Mouse (Mus musculus) monocyte, adult 5-6 weeks (primary cell): ENCODE data around the gene 3100002H09Rik. TPM values are rescaled to one million over a fixed set of nuclear protein-coding genes. Genes with fewer than 3 reads are reported as not detected.

ENCODE experiments used
- ATAC-seq: fragments of 153-309, 156-312 bp; replicated peaks from 2 replicates; pipeline ENCODE4 v1.8.0; 2017; ENCODE audit warnings: mild to moderate bottlenecking; ENCODE audit not compliant: low TSS enrichment, insufficient number of reproducible peaks, severe bottlenecking, poor library complexity, low FRiP score
- total RNA-seq: library from RNA; stranded (forward); fragments of 200-1000, 200-491, 200-594 nt; gene quantifications from 3 replicates; pipeline ENCODE4 v1.2.3, GENCODE M21; 2017

The 3100002H09Rik gene
- total RNA-seq, 1 experiment from 2014 or later, result not detected

DNA sequence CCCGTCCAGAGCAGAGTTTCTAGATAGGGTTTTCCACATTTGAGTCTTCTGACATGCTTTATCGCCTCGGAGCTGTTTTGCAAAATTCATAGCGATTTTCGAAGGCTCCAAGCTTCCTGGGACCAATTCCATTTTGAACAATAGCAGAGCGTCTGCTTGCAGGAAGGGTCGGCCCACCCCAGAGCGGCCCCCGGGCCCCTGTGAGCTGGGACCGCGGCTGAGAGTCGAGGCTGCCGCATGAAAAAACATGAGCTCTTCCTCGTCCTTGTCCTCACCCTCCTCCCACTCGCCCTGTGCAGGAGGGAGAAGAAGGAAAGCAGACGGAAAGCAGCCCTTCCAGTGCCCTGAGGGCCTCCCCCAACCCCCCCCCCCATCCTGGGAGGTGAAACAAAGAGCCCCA lies 8.0 kb upstream of the 3100002H09Rik start:
- ATAC-seq, result no peak

DNA sequence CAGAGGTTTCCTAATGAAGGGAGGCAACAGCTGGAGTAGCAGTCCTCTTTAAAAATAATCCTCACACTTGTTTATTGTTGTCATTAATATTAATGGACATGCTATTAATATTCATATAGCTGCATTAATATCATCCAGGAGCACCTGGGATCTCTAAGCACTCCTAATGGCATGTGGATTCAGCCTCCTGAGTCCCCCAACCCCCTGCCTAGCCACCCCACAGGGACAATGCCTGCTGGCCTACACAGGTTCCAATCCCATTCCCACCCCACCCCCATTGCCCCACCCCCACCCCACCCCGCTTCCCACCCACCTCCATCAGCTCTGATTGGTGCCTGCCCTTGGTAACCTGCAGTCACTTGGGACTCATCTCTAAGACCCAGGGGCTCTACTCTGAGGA lies 6.0 kb upstream of the 3100002H09Rik start:
- ATAC-seq, result no peak

DNA sequence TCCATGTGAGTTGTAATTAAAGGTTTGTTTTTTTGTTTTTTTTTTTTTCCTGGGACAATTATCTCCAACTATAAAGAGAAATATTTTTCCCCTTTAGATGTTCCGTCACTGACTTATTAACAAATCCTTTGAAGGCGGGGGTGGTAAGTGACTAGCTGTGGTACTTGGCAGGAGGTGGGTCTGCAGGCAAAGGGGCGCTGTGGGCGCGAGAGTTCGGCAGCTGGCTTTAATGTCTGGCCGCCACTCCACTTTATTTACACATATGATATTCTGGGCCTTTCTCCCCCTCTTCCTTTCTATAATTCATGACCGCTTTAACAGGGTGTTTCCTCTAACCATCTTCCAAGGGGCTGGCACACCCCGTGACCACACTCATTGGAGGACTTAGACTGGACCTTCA lies 5.4 kb upstream of the 3100002H09Rik start:
- no peak for ATAC-seq

DNA sequence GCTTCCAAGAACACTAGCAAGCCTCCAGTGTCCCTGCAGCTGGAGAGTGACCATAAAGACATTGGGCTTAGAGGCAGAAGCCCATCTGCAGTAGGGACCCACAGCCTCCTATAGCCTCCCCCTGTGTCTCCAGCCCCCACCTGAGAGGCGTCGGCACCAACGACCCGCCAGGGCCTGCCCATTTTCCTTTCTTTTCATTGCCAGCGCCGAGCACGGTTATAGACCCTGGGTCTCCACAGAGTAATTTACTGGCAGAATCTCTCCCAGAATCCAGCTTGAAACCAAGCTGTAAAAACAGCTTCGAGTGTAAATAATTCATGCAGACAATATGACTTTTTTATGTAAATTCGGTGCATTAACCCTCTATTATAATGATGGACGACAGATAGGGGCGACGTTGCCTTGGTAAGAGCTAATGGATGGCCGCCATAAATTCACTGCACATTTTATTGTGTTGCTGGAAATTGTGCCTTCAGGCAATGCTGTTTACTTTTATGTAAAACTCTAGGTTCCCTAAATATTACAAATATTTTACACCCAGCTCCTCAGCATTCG lies 4.9 kb upstream of the 3100002H09Rik start:
- no peak for ATAC-seq

DNA sequence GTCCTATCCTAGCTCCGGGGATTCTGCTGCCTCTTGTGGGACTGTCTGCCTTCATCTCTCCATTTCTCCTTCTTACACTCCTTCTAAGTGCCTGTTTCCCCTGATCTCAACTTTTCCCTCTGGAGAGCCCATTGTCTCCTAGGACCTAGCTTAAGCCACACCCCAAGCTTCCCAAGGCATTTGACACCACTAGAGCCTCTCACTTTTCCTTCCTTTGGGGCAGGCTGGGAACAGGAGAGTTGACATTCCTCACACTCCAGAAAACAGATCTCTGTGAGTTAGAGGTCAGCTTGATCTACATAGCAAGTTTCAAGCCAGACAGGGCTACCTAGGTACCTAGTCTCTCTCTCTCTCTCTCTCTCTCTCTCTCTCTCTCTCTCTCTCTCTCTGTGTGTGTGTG lies 3.6 kb upstream of the 3100002H09Rik start:
- no peak for ATAC-seq

DNA sequence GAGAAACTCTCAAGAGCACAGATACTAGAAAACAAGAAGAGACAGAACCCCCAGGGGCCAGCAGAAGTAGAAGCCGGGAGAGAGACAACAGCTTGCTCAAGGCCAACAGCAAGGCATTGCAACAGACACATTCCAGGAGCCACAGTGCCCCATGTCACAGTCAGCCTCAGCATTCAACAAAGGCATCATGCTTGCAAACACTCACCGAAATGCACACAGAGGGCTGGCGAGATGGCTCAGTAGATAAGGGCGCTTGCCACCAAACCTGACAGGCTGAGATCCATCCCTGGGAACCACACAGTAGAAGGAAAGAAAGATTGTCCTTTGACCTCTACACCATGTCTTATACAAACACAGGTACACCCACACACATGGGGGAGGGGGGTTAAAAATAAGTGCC lies 1.2 kb upstream of the 3100002H09Rik start:
- ATAC-seq, result no peak

DNA sequence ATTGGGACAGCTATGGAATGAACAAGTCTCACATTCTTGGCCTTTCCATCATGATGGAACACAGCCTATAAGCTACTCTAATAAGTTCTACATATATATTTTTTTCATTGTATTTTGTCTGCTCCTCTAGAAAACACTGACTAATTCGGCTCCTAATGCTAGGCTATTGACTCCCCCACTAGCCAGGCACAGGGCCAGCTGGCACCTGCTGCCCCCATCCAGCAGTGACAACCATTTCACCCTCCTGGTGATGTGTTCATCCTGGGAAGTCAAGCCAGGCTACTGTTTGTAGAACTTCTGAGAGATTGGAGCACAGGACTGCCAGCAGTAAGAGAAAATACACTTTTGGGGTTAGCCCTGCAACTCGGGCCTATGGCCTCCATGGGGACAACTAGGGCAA lies 537 bp downstream of the 3100002H09Rik start:
- ATAC-seq, result no peak

DNA sequence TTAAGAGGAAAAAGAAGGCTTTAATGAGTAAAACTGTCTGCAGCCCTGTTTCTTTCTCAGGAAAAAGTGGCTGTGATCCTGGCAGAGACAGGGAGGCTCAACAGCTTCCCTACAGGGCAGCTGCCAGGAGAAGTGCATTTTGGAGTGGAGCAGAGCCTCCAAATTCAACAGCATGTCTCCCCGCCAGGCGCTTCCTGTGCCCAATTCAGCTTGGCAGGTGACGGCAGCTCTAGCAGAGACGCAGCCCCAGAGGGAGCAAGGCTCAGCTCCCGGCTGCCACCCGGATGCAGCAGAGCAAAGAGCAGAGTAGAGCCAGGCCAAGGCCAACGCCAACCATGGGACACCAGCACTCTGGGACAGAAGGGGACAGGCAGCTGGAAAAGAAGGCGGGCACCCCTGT lies 3.4 kb downstream of the 3100002H09Rik start:
- no peak for ATAC-seq

DNA sequence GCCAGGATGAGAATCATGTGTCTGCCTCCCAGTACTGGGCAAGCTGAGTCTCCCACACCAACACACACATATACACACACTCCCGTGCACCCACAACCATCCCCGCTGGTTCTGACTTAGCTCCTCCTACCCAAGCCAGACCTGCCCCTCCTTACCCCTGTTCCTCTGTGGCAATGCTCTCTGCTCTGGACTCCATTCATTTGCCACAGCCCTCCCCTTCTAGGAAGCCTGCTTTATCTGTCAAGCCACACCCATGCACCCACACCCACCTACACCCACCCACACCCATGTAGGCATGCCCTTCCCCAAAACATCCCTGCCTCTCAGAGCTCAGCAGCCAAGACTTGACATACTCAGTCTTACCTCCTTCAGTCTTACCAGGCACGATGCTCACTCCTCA lies 4.4 kb downstream of the 3100002H09Rik start:
- ATAC-seq, result no peak

DNA sequence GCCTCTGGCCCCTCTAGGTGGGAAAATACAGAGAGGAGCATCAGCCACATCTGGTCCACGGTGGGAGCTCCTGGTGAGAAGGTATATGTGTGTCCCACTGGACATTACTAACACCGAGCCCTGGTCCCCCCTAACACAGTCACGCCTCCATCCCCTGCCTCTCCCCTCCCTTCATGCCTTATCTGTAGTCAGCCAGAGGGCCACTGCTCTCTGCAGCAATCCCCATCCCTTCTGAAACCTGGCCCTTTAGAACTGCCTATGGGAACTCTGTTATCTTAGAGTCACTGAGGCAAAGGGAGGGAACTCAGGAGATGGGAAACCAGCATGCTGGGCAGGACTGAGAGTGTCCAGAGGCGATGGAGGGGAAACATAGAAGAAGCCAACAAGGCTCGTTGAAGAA lies 5.3 kb downstream of the 3100002H09Rik start:
- no peak for ATAC-seq

DNA sequence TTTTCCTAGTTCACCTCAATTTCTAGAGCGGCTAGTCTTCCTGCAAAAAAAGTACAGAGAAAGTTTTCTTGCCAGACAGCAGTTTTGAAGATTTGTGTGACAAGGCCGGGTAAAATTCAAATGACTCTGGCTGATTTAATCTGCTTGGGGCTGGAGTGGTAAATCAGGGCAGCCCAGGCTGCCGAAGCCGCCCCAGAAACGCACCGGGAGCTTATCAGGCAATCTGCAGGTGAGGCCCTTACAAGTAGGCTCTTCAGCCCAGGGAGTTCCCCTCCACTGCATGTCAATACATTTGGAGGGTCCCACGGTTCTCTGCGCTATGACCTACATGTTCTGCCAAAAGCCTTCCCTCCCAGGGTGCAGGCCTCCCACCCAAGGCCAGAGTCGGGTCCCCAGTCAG lies 6.9 kb downstream of the 3100002H09Rik start:
- ATAC-seq, result no peak

DNA sequence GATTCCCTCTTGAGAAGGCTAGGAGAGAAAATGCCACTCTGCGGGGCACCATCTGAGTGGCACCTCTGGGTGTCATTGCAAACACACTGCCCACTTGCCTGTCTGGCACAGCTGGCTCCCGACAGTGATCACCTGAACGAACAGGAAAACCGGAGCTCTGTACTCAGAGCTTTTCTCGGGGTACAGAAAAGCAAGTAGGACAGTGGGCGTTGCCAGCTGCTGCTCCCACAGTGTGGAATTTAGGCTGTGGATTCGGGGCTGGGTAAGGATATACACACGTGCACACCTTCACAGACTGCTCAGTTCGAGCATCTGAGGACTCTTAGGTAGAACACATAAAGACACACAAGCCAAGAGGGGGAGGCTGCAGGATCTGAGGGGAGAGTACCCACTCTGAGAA lies 14.7 kb downstream of the 3100002H09Rik start:
- no peak for ATAC-seq

DNA sequence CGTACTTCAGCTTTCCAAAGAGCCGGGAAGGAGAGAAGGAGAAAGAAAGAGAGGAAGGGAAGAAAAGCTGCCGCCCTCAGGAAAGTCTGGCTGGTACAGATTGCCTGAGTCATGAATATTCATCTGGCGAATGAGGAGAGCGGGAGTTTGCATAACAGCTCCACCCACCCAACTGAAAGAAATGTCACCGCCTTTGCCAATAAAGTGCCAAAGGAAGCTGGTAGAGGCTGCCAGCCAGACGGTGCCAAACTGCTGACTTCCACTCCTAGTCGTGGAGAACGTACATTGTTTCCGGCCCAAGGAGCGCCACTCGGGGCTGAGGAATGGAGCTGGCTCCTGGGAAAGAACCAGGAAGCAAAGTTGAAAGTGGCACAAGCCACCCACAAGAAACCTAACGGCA lies 15.7 kb downstream of the 3100002H09Rik start:
- ATAC-seq, result no peak

DNA sequence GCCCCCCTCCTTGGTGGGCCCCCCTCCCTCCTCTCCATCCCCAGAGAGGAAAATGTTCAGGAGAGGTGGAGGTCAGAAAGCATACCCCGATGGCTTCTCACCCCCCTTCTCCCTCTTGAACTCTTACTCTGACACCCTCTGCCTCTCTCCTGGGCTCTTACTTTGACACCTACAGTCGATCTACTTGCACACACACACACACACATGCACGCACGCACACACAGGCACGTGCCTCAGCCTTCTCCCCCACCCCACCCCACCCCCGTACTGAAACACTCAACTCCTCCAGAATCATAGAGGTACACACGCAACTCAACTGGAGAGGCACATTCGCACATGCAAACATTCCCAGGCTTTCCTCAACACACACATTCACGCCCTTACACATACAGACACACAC lies 16.9 kb downstream of the 3100002H09Rik start:
- no peak for ATAC-seq

DNA sequence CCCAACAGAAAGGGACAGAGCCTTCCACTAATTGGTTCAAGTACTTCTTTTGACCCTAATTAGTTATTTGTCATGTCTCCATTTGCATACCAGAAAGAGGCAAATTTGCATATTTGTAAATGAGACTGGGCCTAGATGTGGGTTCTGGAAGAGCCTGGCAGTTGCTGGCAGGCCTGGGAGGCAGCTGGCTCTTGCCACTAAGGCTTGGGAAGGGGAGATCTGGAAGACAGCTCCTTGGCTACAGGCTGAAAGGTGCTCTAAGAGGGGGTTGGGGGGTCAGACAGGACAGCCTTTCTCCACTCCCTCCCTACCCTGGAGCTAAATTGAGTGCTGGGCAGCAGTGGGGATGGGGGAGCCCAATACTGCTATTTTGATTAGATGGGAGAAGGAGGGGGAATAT lies 17.4 kb downstream of the 3100002H09Rik start:
- no peak for ATAC-seq

DNA sequence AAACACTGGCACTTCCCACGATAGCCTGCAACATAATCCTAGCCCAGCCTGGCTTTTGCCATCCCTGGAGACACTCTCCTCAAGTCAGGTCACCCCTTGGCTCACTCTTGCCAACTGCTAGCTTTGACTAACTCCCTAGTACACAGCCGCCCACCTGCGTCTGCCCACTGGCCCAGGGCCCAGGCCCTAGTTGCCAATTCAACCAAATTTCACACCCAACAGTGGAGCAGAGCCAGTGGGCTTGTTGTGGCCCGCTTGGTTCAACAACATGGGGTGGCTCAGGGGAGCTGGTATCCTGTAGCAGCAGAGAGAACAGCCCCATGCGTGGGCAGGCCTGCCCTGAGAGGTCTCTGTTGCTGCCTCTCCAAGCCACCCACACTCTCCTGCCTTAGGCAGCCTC lies 18.4 kb downstream of the 3100002H09Rik start:
- no peak for ATAC-seq

DNA sequence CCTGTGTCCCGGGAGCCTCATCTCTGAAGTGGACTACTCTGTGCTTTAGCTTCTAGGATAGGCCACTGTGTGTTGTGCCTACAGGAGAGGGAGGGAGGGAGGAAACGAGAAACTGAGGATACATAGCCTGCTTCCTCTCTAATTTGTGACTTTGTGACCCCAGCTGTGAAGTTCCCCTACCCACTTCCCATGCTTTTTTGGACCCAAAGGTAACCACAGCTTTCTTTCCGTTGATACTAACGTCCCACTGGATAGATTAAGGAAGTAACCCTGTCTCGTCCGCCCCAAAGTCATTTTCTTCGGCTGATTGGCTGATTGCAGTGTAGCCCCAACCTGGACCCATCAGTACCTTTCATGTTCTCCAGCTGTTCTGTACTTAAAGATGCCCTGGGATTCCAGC lies 29.9 kb downstream of the 3100002H09Rik start:
- no peak for ATAC-seq

DNA sequence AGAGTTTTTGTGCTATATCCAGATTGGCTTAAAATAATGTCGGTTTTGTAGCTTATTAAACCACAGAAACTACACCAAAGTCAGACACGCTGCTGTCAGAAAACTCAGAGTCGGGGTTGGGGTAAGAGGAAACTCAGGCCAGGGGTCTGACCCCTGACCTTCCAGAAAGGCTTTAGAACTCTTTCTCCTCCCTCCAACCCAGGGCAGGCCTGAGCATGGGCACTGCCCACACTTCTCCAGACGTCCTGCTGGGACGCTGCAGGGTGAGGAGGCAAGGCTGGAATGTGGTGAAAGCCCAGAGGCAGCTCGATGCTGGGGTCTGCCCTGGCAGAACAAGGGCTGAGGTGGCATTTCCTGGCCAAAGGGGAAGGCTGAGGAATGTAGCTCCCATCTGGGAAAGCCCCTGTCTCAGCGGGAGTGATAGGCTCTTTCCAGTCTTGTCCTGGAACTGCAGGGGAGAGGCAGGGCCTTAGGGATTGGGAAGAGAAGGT lies 34.6 kb downstream of the 3100002H09Rik start:
- no peak for ATAC-seq

DNA sequence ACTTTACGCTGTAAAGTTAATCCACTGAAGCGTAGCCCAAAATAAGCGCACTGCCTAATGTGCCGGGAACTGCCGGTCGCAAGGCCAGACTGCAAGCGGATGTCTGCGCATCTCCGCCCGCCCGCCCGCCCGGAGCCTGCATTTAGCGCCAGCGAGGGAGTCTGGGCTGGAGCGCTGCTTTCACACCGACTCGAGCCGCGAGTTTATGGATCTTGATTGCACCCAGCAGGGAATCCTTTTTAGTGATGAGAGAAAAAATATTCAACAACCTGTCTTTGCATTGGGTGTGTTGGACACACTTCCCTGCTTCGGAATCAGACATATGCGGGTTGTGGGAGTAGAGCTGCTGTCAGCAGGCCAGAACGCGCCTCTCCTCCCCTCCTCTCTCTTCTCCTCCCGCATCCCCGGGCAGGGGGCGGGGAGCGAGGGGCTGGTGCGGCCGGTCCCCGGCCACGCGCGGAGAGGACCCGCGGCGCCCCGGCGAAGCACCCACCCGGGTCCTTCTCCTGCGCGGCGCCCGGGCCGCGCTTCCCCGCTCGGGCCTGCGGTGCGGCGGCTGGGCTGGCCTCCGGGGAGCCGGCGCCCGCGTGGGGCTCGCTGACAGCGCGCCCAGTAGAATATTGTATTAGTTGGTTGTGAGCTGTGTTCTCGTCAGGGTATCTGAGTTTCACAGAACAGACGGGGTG lies 35.2 kb downstream of the 3100002H09Rik start:
- no peak for ATAC-seq

DNA sequence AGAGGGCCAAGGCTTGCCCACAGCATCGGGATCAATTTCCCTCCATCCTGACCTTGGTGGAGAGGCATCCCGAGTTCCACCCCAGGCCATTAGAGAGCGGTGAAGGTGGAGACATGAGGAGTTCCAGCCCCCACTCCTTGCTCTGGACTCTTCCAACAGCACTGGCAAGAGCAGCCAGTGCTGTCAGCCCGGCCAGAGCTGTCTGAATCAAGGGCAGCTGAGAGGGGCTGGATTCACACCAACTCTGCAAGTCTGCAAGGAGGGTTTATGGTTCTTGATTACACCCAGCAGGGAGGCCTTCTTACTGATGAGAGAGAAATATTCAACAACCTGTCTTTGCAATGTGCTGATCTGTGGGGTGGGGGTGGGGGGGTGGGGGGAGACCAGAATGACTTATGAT lies 37.0 kb downstream of the 3100002H09Rik start:
- ATAC-seq, result no peak

DNA sequence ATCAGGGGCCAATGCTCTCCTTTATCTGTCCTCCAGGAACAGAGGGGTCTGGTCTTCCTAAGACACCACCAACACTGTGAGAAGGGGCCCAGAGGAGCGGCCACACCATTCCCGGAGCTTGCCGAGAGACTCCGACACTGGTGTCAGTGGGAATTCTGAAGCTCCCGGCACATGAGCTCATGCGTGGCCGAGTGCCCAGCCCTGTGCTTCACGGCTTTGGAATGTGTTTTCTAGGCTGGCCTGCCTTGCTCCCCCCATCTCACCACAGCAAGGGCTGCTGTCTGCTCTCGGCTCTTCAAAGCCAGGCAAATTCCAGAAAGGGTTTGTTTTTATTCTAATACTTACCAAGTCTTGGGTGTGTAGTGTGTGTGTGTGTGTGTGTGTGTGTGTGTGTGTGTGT lies 39.6 kb downstream of the 3100002H09Rik start:
- ATAC-seq, result no peak
